Mouse (Mus musculus) bone marrow macrophage, adult 2 months (primary cell): Measurements from ENCODE around the gene Entpd1. TPM values are rescaled to one million over a fixed set of nuclear protein-coding genes. Genes with fewer than 3 reads are reported as not detected.

Source experiments
- H3K27ac ChIP-seq: 2 replicates; pipeline ENCODE4 v1.5.1; 2012; ENCODE audit warnings: low read depth, low read length; ENCODE audit not compliant: insufficient read depth
- H3K4me1 ChIP-seq: 2 replicates; pipeline ENCODE4 v1.6.1; 2012; ENCODE audit warnings: low read length; ENCODE audit not compliant: control insufficient read depth, insufficient read depth
- H3K4me3 ChIP-seq: 2 replicates; pipeline ENCODE4 v1.5.1; 2012; ENCODE audit warnings: mild to moderate bottlenecking, low read length, moderate library complexity; ENCODE audit not compliant: insufficient read depth
- CTCF ChIP-seq: IDR thresholded peaks from 2 replicates; pipeline ENCODE4 v1.5.1; 2012; ENCODE audit warnings: low read depth, mild to moderate bottlenecking, low read length, moderate library complexity
- POLR2A ChIP-seq: IDR thresholded peaks from 2 replicates; pipeline ENCODE4 v1.6.1; 2012; ENCODE audit warnings: mild to moderate bottlenecking, low read depth, low read length, borderline replicate concordance
- polyA plus RNA-seq: library from polyadenylated mRNA; stranded (reverse); fragments of >200 nt; gene quantifications from 2 replicates; pipeline ENCODE4 v1.2.4, GENCODE M21; 2012; ENCODE audit not compliant: missing spikeins, insufficient read depth, insufficient read length

The Entpd1 gene
- polyA plus RNA-seq, 1 experiment = 194 TPM

- TF ChIP-seq CTCF = no peak
- no peak for TF ChIP-seq POLR2A
- Histone ChIP-seq H3K27ac (peak overlapping the region; percentile 6; the same call in 1 of the 2 replicates), H3K4me3 (no peak overlapping the region), H3K4me1 (peaks cover 34% of the 10 kb centered on the region)
Observed at GRCm38 (mm10) chr19:40625935-40626334, 13.8 kb downstream of the Entpd1 start.

GRCm38 (mm10) chr19:40628950-40629349 lies 16.8 kb downstream of the Entpd1 start:
- Histone ChIP-seq H3K4me1 (peaks cover 51% of the 10 kb centered on the region), H3K27ac (peak overlapping the region; percentile 100), H3K4me3 (no peak overlapping the region)
- TF ChIP-seq POLR2A (no peak), CTCF (no peak)

DNA sequence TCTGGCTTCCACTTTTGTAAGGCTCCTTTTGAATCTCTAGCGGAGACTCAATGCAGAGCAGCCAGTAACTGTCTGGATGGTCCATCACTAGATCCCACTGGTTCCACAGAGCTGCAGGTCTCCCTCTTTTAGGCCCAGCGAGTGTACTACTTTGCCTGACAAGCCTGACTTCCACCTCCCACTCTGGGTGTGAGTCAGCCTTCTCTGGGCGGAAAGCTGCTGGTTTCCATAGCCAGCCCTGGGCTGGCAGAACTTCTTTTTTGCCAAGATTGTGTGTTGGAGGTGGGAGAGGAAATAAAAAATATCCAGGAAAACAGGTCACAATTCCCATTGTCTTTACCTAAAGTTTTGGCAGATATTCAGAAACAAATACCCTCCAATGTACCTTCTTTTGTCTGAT lies 17.9 kb downstream of the Entpd1 start:
- TF ChIP-seq CTCF (no peak), POLR2A (no peak)
- peaks cover 48% of the 10 kb centered on the region for H3K4me1 ChIP-seq
- H3K4me3 ChIP-seq = no peak overlapping the region
- peak overlapping the region; percentile 100 for H3K27ac ChIP-seq

DNA sequence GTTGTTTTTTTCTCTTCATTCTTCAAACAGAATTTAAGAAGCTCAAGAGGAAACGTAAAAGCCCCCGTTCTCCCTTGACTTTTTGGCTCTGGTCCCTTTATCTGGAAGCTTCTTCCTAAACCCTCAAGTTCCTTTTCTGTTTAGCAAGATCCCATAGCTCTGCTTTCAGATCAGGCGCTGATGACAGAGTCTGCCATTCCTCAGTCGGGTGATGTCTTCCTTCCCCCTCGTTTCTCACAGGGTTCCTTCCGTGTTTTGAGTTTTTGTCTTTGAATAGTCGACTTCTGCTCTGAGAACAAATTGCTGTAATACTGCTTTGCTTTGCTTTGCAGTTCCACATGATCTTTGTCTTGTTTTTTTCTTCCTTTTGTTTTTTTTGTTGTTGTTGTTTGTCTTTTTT lies 18.4 kb downstream of the Entpd1 start:
- Histone ChIP-seq H3K4me1 (peaks cover 47% of the 10 kb centered on the region), H3K27ac (peak overlapping the region; percentile 100), H3K4me3 (no peak overlapping the region)
- no peak for TF ChIP-seq CTCF
- no peak for TF ChIP-seq POLR2A

DNA sequence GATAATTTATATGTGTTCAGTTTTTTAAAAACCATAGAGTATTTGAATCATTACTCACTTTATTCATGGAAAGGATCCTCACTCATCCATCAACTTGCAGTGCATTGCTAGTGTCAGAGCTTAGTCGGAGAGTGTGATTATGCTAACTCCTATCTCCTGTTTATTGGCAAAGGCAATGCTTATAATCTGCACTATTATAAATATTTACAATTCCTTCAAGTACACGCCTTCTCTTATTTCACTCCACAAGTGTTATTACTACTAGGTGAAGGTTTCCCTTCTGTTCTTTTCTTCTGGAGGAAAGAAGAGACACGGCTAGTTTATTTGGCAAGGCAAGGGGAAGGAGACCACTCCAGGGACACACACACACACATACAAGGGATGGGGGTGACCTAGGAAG lies 20.0 kb downstream of the Entpd1 start:
- Histone ChIP-seq H3K27ac (peak overlapping the region; percentile 100), H3K4me1 (peaks cover 43% of the 10 kb centered on the region), H3K4me3 (no peak overlapping the region)
- TF ChIP-seq POLR2A (no peak), CTCF (no peak)

DNA sequence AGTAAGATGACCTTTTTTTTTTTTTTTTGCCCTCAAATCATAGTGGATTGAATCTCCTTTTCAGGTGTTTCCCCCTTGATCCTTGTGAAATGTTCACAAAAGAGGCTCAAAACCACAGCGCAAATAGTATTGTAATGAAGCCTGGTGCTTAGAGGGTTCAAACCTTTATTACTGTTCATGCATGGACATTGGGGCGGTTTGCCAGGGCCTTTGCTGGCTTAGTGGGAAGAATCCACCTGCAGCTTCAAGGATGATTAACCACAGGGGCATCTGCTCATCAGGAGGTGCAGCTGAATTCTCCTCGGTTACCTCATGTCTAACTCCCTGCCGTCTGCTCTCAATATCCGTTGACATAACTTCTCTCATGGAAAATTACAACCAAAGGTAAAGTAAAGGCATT lies 20.5 kb downstream of the Entpd1 start:
- H3K27ac ChIP-seq = no peak overlapping the region
- H3K4me1 ChIP-seq = peaks cover 46% of the 10 kb centered on the region
- no peak overlapping the region for H3K4me3 ChIP-seq
- TF ChIP-seq POLR2A (no peak), CTCF (no peak)

DNA sequence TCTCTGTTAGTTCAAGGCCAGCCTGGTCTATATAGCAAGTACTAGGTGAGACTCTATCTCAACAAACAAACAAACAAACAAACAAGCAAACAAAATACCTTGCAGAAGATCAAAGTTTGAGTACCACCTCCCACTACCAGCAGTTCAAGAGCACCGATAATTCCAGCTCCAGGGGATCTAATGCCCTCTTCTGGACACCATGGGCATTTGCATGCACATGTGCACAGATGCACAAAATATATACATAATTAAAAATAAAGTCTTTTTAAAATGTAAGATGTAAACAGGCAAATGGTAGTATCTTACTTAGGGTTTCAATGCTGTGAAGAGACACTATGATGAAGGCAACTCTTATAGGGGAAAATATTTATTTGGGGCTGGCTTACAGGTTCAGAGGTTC lies 21.0 kb downstream of the Entpd1 start:
- no peak for TF ChIP-seq POLR2A
- no peak for TF ChIP-seq CTCF
- peaks cover 46% of the 10 kb centered on the region for H3K4me1 ChIP-seq
- no peak overlapping the region for H3K27ac ChIP-seq
- no peak overlapping the region for H3K4me3 ChIP-seq

DNA sequence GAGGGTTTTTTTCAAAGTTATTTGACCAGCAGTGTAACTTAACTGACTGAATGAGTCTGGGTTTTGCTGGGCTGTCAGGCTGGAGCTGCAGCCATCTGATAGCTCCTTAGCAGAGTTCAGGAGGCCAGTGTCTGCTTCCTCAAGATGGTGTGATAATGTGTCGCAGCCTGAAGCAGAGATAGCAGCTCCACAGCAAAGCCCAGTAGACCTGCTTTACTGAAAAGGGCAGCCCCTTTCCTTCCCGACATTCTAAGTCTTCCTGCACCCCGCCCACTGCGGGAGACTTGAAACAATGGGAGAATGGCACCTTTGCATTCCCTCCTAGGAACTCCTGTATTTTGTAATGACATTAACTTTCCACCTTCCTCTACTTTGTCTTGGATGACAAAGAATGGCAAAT lies 24.9 kb downstream of the Entpd1 start:
- H3K27ac ChIP-seq = peak overlapping the region; percentile 99
- TF ChIP-seq POLR2A (no peak), CTCF (no peak)
- H3K4me1 ChIP-seq = peaks cover 53% of the 10 kb centered on the region
- H3K4me3 ChIP-seq = no peak overlapping the region

- Histone ChIP-seq H3K27ac (peak overlapping the region; percentile 99), H3K4me3 (no peak overlapping the region), H3K4me1 (peaks cover 49% of the 10 kb centered on the region)
- TF ChIP-seq CTCF (no peak), POLR2A (no peak)
Observed at GRCm38 (mm10) chr19:40637601-40638000, 25.4 kb downstream of the Entpd1 start.

DNA sequence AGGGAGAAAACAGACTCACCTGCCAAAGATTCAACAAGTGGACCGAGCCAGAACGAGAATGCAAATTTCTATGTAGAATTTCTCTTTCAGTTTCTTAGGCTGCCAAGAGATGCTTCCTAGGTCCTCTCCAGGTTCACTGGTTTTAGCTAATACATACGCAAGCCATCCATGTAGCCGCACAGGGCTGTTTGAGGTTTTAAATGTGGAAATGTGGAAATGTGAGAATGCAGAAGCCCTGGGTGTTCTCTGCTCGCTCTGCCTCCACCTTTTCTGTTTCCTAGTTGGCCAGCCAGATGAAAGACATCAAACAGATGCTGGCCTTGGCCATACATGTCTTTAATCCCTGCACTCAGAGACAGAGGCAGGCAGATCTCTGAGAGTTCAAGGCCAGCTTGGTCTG lies 26.4 kb downstream of the Entpd1 start:
- peaks cover 49% of the 10 kb centered on the region for H3K4me1 ChIP-seq
- peak overlapping the region; percentile 99 for H3K27ac ChIP-seq
- no peak overlapping the region for H3K4me3 ChIP-seq
- TF ChIP-seq CTCF = no peak
- no peak for TF ChIP-seq POLR2A
